Mouse (Mus musculus) heart, postnatal 14 days (tissue): ENCODE measurements around the gene Muc3a. TPM values are rescaled to one million over a fixed set of nuclear protein-coding genes. Genes with fewer than 3 reads are reported as not detected.

ENCODE experiments used
- total RNA-seq, 2 experiments: library from RNA; stranded (reverse); gene quantifications; 2 replicates each; pipeline ENCODE4 v1.2.3; 2021

Gene Muc3a
- total RNA-seq, 2 experiments from 2014 or later = 0.56 to 0.62 TPM

Other genes starting within 250 kb of the Muc3a start
- gene Cldn15, start 245.8 kb downstream of the Muc3a start, total RNA-seq = 10 to 100 TPM in 1 of 2 experiments, 1 to 10 TPM in 1; 8.9 to 11.2 TPM
- 10 to 100 TPM; 40.3 to 42.2 TPM for gene Plod3, start 225.4 kb downstream of the Muc3a start, total RNA-seq
- gene Znhit1, start 224.4 kb downstream of the Muc3a start, total RNA-seq = 10 to 100 TPM; 50.4 to 54.9 TPM
- gene Vgf, start 186.0 kb downstream of the Muc3a start, total RNA-seq = not detected
- gene Ap1s1, start 166.3 kb downstream of the Muc3a start, total RNA-seq = 10 to 100 TPM; 41.9 to 50.2 TPM
- 10 to 100 TPM; 12.5 TPM for gene Serpine1, start 140.1 kb downstream of the Muc3a start, total RNA-seq
- 10 to 100 TPM; 19.4 to 20.4 TPM for gene Trim56, start 96.2 kb downstream of the Muc3a start, total RNA-seq
- not detected for gene Muc3, start 63.1 kb downstream of the Muc3a start, total RNA-seq
- 1 to 10 TPM; 2.7 to 3.9 TPM for gene Ache, start 75.1 kb upstream of the Muc3a start, total RNA-seq
- gene Ufsp1, start 82.2 kb upstream of the Muc3a start, total RNA-seq = 1 to 10 TPM; 6.7 to 8.5 TPM
- gene Srrt, start 95.3 kb upstream of the Muc3a start, total RNA-seq = 10 to 100 TPM; 84.2 to 84.8 TPM
- 10 to 100 TPM; 14.2 to 14.3 TPM for gene Trip6, start 102.0 kb upstream of the Muc3a start, total RNA-seq
- gene Slc12a9, start 121.2 kb upstream of the Muc3a start, total RNA-seq = 1 to 10 TPM; 3.8 to 5.4 TPM
- gene Ephb4, start 137.7 kb upstream of the Muc3a start, total RNA-seq = 10 to 100 TPM; 77.5 to 83.7 TPM